Mouse (Mus musculus) lung, postnatal 0 days (tissue): ENCODE results near the gene Usp49.

Source experiments
- CTCF ChIP-seq: IDR thresholded peaks from 2 replicates; pipeline ENCODE4 v1.5.1; 2016; ENCODE audit warnings: antibody characterized with exemption, mild to moderate bottlenecking
- EP300 ChIP-seq: IDR thresholded peaks from 2 replicates; pipeline ENCODE4 v1.6.1; 2016; ENCODE audit warnings: antibody characterized with exemption, mild to moderate bottlenecking, control low read depth

DNA sequence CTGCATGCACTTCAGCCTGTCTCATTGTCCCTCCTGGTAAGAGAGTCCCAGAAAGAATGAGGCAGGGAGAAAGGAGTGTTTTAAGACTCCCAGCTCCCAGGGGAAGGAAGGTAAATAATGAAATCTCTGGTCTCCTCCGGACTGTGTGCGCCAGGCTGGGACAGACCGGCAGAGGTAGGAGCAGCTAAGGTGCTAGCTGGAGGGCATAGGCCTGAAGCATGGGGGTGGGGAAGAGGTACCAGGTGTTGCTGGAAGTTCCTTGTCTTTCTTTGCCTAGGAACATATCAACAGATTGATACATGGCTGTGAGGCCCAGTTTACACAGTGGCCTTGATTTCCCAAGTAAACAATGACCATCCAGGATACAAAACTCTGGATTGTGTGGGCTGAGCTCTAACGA, 78.5 kb downstream of the Usp49 start:
- no peak for TF ChIP-seq CTCF
- TF ChIP-seq EP300 = no peak
